Mouse (Mus musculus) testis, adult 10 weeks (tissue): ENCODE results near the gene Ifna7. TPM values are rescaled to one million over a fixed set of nuclear protein-coding genes. Genes with fewer than 3 reads are reported as not detected.

Source experiments
- polyA plus RNA-seq: library from polyadenylated mRNA; stranded (reverse); fragments of 350-450 nt; fragmentation: Illumina TruSeq; extraction: RNeasy Lipid Tissue Mini Kit (QIAGEN cat#74804); gene quantifications from one replicate; pipeline ENCODE4 v1.2.3, GENCODE M21; 2014; ENCODE audit warnings: low read depth, low replicate concordance

Ifna7 gene
- not detected for polyA plus RNA-seq

DNA sequence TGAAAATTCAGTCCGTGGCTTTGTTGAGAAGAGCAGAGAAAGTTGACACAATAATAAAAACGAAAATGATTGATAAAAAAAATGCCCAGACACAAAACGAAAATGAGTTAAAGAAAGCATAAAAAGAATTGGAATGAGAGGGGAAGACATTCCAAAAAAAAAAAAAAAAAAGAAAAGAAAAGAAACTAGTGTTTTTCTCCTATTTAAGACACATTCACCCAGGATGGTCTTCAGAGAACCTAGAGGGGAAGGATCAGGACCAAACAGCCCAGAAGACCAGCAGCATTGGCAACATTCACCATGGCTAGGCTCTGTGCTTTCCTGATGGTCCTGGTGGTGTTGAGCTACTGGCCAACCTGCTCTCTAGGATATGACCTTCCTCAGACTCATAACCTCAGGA is at the start of gene Ifna7:
Gene Ifna7 (plus strand): TSS at position 301 of the 400 bp plus-strand sequence.

DNA sequence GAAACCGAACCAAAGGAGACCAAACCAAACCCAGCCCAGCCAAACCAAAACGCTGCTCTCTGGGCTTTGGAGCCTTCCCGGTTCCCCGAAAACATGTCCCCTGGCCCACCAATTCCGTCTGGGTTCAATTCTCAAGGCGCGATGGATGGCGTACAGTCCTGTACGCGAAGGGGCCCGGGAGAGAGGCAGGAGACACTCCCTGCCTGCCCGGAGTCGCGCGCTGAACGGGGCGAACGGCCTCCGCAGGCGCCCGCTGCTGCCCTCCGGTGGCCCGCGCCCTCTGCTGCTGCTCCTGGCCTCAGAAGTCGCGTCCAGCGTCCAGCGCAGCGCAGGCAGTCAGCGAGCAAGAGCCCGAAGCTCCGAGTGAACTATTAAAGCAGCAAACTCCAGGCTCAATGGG is 42.5 kb upstream of the Ifna7 start, which contains the start of gene Gm13290:
Gene Gm13290 (plus strand): TSS at position 301 of the 400 bp plus-strand sequence.

DNA sequence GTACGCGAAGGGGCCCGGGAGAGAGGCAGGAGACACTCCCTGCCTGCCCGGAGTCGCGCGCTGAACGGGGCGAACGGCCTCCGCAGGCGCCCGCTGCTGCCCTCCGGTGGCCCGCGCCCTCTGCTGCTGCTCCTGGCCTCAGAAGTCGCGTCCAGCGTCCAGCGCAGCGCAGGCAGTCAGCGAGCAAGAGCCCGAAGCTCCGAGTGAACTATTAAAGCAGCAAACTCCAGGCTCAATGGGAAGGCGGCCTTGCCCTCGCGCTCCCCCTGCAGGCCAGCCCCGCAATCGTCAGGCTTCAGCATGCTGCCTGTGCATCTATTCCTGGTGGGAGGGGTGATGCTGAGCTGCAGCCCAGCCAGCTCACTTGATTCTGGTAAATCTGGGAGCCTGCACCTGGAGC is 39.4 kb upstream of the Ifna7 start, which contains the start of gene Gm13289:
Gene Gm13289 (plus strand): TSS at position 301 of the 400 bp plus-strand sequence.

DNA sequence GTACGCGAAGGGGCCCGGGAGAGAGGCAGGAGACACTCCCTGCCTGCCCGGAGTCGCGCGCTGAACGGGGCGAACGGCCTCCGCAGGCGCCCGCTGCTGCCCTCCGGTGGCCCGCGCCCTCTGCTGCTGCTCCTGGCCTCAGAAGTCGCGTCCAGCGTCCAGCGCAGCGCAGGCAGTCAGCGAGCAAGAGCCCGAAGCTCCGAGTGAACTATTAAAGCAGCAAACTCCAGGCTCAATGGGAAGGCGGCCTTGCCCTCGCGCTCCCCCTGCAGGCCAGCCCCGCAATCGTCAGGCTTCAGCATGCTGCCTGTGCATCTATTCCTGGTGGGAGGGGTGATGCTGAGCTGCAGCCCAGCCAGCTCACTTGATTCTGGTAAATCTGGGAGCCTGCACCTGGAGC is 36.5 kb upstream of the Ifna7 start, which contains the start of gene Gm13272:
Gene Gm13272 (plus strand): TSS at position 301 of the 400 bp plus-strand sequence.

DNA sequence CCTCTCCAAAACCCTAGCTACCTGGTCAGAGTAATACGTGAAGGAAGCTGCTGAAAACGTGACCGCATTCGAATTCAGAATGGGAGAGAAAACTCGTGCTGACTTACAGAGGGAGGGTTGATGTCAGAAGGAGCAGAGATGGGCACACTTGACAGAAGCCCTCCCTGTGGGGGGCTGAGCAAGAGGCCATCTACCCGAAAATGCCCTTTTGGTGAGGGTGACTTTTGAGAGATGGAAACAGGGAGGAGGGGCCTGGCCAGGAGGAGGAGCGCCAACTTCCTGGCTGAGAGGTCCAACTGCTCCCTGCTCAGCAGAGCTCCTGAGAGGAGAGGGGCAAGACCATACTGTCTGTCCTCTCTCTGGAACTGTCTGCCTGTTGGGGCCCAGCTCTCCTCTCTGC is 34.2 kb upstream of the Ifna7 start, which contains the start of gene Ifnz:
Gene Ifnz (plus strand): TSS at position 301 of the 400 bp plus-strand sequence.

DNA sequence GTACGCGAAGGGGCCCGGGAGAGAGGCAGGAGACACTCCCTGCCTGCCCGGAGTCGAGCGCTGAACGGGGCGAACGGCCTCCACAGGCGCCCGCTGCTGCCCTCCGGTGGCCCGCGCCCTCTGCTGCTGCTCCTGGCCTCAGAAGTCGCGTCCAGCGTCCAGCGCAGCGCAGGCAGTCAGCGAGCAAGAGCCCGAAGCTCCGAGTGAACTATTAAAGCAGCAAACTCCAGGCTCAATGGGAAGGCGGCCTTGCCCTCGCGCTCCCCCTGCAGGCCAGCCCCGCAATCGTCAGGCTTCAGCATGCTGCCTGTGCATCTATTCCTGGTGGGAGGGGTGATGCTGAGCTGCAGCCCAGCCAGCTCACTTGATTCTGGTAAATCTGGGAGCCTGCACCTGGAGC is 30.6 kb upstream of the Ifna7 start, which contains the start of gene Gm13276:
Gene Gm13276 (plus strand): TSS at position 301 of the 400 bp plus-strand sequence.

DNA sequence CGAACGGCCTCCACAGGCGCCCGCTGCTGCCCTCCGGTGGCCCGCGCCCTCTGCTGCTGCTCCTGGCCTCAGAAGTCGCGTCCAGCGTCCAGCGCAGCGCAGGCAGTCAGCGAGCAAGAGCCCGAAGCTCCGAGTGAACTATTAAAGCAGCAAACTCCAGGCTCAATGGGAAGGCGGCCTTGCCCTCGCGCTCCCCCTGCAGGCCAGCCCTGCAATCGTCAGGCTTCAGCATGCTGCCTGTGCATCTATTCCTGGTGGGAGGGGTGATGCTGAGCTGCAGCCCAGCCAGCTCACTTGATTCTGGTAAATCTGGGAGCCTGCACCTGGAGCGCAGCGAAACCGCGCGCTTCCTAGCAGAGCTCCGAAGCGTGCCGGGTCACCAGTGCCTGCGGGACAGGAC is 27.6 kb upstream of the Ifna7 start, which contains the start of gene Gm13277:
Gene Gm13277 (plus strand): TSS at position 231 of the 400 bp plus-strand sequence.

DNA sequence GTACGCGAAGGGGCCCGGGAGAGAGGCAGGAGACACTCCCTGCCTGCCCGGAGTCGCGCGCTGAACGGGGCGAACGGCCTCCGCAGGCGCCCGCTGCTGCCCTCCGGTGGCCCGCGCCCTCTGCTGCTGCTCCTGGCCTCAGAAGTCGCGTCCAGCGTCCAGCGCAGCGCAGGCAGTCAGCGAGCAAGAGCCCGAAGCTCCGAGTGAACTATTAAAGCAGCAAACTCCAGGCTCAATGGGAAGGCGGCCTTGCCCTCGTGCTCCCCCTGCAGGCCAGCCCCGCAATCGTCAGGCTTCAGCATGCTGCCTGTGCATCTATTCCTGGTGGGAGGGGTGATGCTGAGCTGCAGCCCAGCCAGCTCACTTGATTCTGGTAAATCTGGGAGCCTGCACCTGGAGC is 24.8 kb upstream of the Ifna7 start, which contains the start of gene Gm13278:
Gene Gm13278 (plus strand): TSS at position 301 of the 400 bp plus-strand sequence.

DNA sequence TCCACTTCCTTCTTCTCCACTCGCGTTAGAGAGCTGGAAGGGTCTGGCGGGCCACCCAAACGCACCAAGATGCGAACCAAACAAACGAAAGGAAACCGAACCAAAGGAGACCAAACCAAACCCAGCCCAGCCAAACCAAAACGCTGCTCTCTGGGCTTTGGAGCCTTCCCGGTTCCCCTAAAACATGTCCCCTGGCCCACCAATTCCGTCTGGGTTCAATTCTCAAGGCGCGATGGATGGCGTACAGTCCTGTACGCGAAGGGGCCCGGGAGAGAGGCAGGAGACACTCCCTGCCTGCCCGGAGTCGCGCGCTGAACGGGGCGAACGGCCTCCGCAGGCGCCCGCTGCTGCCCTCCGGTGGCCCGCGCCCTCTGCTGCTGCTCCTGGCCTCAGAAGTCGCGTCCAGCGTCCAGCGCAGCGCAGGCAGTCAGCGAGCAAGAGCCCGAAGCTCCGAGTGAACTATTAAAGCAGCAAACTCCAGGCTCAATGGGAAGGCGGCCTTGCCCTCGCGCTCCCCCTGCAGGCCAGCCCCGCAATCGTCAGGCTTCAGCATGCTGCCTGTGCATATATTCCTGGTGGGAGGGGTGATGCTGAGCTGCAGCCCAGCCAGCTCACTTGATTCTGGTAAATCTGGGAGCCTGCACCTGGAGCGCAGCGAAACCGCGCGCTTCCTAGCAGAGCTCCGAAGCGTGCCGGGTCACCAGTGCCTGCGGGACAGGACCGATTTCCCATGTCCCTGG is 21.9 kb upstream of the Ifna7 start, which contains the start of gene Gm13275:
Gene Gm13275 (plus strand): TSS at position 552 of the 740 bp plus-strand sequence.

DNA sequence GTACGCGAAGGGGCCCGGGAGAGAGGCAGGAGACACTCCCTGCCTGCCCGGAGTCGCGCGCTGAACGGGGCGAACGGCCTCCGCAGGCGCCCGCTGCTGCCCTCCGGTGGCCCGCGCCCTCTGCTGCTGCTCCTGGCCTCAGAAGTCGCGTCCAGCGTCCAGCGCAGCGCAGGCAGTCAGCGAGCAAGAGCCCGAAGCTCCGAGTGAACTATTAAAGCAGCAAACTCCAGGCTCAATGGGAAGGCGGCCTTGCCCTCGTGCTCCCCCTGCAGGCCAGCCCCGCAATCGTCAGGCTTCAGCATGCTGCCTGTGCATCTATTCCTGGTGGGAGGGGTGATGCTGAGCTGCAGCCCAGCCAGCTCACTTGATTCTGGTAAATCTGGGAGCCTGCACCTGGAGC is 18.9 kb upstream of the Ifna7 start, which contains the start of gene Gm13279:
Gene Gm13279 (plus strand): TSS at position 301 of the 400 bp plus-strand sequence.

DNA sequence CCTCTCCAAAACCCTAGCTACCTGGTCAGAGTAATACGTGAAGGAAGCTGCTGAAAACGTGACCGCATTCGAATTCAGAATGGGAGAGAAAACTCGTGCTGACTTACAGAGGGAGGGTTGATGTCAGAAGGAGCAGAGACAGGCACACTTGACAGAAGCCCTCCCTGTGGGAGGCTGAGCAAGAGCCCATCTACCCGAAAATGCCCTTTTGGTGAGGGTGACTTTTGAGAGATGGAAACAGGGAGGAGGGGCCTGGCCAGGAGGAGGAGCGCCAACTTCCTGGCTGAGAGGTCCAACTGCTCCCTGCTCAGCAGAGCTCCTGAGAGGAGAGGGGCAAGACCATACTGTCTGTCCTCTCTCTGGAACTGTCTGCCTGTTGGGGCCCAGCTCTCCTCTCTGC is 16.7 kb upstream of the Ifna7 start, which contains the start of gene Gm13285:
Gene Gm13285 (plus strand): TSS at position 301 of the 400 bp plus-strand sequence.

DNA sequence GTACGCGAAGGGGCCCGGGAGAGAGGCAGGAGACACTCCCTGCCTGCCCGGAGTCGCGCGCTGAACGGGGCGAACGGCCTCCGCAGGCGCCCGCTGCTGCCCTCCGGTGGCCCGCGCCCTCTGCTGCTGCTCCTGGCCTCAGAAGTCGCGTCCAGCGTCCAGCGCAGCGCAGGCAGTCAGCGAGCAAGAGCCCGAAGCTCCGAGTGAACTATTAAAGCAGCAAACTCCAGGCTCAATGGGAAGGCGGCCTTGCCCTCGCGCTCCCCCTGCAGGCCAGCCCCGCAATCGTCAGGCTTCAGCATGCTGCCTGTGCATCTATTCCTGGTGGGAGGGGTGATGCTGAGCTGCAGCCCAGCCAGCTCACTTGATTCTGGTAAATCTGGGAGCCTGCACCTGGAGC is 13.1 kb upstream of the Ifna7 start, which contains the start of gene Gm13287:
Gene Gm13287 (plus strand): TSS at position 301 of the 400 bp plus-strand sequence.

DNA sequence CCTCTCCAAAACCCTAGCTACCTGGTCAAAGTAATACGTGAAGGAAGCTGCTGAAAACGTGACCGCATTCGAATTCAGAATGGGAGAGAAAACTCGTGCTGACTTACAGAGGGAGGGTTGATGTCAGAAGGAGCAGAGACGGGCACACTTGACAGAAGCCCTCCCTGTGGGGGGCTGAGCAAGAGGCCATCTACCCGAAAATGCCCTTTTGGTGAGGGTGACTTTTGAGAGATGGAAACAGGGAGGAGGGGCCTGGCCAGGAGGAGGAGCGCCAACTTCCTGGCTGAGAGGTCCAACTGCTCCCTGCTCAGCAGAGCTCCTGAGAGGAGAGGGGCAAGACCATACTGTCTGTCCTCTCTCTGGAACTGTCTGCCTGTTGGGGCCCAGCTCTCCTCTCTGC is 10.8 kb upstream of the Ifna7 start, which contains the start of gene Gm13288:
Gene Gm13288 (plus strand): TSS at position 301 of the 400 bp plus-strand sequence.

DNA sequence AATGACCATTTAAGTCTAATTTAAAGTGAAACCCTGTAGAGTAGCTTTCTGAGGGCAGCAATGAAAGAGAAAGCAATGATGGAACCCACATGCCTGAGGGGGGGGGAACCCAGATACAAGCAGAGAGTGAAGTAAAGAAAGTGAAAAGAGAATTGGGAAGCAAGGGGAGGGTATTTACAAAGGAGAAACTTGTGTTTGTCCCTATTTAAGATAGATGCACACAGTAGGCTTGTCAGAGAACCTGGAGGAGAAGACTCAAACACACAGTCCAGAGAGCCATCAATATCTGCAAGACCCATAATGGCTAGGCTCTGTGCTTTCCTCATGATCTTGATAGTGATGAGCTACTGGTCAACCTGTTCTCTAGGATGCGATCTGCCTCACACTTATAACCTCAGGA is 3.6 kb downstream of the Ifna7 start, which contains the start of gene Ifna11:
Gene Ifna11 (plus strand): TSS at position 301 of the 400 bp plus-strand sequence.

DNA sequence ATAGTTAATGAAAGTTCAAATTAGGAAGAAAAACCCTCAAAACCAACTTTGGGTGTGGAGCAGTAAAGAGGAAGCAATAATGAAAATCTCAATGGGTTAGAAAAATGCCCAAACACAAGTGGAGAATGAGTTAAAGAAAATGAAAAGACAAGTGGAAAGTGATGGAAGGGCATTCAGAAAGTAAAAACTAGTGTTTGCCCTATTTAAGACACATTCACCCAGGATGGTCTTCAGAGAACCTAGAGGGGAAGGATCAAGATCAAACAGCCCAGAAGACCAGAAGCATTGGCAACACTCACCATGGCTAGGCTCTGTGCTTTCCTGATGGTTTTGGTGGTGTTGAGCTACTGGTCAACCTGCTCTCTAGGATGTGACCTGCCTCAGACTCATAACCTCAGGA is 11.1 kb downstream of the Ifna7 start, which contains the start of gene Ifna6:
Gene Ifna6 (plus strand): TSS at position 301 of the 400 bp plus-strand sequence.

DNA sequence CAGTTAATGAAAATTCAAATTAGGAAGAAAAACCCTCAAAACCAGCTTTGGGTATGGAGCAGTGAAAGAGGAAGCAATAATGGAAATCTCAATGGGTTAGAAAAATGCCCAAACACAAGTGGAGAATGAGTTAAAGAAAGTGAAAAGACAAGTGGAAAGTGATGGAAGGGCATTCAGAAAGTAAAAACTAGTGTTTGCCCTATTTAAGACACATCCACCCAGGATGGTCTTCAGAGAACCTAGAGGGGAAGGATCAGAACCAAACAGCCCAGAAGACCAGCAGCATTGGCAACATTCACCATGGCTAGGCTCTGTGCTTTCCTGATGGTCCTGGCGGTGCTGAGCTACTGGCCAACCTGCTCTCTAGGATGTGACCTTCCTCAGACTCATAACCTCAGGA is 19.2 kb downstream of the Ifna7 start, which contains the start of gene Ifna5:
Gene Ifna5 (plus strand): TSS at position 301 of the 400 bp plus-strand sequence.

DNA sequence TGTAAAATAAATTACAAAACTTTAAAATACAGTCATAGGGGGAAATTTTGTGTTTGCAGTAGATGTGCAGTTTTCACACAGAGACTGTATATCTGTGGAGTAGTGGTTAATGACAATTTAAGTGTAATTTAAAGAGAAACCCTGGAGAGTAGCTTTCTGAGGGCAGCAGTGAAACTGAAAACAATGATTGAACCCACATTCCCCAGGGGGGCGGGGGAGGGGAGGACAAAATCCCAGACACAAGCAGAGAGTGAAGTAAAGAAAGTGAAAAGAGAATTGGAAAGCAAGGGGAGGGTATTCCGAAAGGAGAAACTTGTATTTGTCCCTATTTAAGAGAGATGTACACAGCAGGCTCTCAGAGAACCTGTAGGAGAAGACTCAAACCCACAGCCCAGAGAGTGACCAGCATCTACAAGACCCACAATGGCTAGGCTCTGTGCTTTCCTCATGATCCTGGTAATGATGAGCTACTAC is 25.4 kb downstream of the Ifna7 start, which contains the start of gene Ifna4:
Gene Ifna4 (plus strand): TSS at position 424 of the 474 bp plus-strand sequence.

DNA sequence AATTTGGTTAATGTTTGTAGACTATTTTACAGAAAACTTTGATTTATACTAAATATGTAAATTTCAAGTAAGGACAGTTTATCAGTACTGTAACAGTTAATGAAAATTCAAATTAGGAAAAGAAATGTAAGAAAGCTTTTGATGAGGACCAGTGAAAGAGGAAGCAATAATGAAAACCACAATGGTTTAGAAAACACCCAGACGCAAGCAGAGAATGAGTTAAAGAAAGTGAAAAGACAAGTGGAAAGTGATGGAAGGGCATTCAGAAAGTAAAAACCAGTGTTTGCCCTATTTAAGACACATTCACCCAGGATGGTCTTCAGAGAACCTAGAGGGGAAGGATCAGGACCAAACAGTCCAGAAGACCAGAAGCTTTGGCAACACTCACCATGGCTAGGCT is 33.7 kb downstream of the Ifna7 start, which contains the start of gene Ifna1:
Gene Ifna1 (plus strand): TSS at position 390 of the 400 bp plus-strand sequence.

